In genomic region chr6:30693350-30693991, GRCm38 (mm10) we compare ENCODE assay signal across 8 mouse cellular contexts. TPM values are rescaled to one million over a fixed set of nuclear protein-coding genes. Genes with fewer than 3 reads are reported as not detected.
DNase-seq lines count a peak whose midpoint lies in the region; ATAC-seq and TF ChIP-seq lines count a peak whose summit lies in the region.

Gene Cep41, minus strand, starts transcription at chr6:30693749.

- WGBS in bone marrow, adult 2 months, result 1% methylated on average over 52 of the region's 52 CpGs
- under 1% methylated on average over 52 of the region's 52 CpGs for WGBS in embryonic facial prominence, embryonic 15.5 days
- 2% methylated on average over 49 of the region's 52 CpGs for WGBS in kidney, embryonic 14.5 days
- 1% methylated on average over 52 of the region's 52 CpGs for WGBS in limb, embryonic 15.5 days

- H3K36me3 ChIP-seq in embryonic facial prominence, embryonic 15.5 days, result no peaks in the 10 kb centered on the region
- H3K36me3 ChIP-seq in kidney, embryonic 14.5 days (ENCODE audit: control insufficient read depth, insufficient read depth, low read length), result no peaks in the 10 kb centered on the region
- H3K36me3 ChIP-seq in limb, embryonic 15.5 days, result no peaks in the 10 kb centered on the region

- DNase-seq in 416B (ENCODE audit: low read depth), result peak; percentile 97
- DNase-seq in heart, adult 9 months (ENCODE audit: low spot score in 2 of 2), result peak; percentile 96 to 97
- peak; percentile 78 to 89 for DNase-seq in monocyte, adult 2 months (ENCODE audit: low read depth in 1 of 2, low spot score in 2 of 2)
- peak; percentile 88 to 90 for DNase-seq in spleen, postnatal 36 days (ENCODE audit: low spot score in 2 of 2)

- H3K27me3 ChIP-seq in embryonic facial prominence, embryonic 15.5 days, result no peaks in the 10 kb centered on the region
- H3K27me3 ChIP-seq in kidney, embryonic 14.5 days (ENCODE audit: control insufficient read depth, insufficient read depth, low read length), result no peaks in the 10 kb centered on the region
- no peaks in the 10 kb centered on the region for H3K27me3 ChIP-seq in limb, embryonic 15.5 days

- peak; percentile 39; the same call in 1 of the 2 replicates for TF ChIP-seq POLR2A in bone marrow, adult 2 months (IDR thresholded peaks at IDR 0.05; ENCODE audit: borderline replicate concordance, control insufficient read depth, low read depth, low read length)

- peak within 1 kb of the TSS; percentile 78 for H3K27ac ChIP-seq in bone marrow, adult 2 months (ENCODE audit: control insufficient read depth, insufficient read depth, low read depth, low read length, poor library complexity)
- peak within 1 kb of the TSS; percentile 95 for H3K27ac ChIP-seq in embryonic facial prominence, embryonic 15.5 days (replicated peaks)
- H3K27ac ChIP-seq in kidney, embryonic 14.5 days (ENCODE audit: low read depth, low read length), result peak within 1 kb of the TSS; percentile 79
- H3K27ac ChIP-seq in limb, embryonic 15.5 days, result peak within 1 kb of the TSS; percentile 94

- peak within 1 kb of the TSS; percentile 98 for H3K4me3 ChIP-seq in bone marrow, adult 2 months (replicated peaks; ENCODE audit: control insufficient read depth, low read depth, low read length)
- H3K4me3 ChIP-seq in embryonic facial prominence, embryonic 15.5 days (replicated peaks), result peak within 1 kb of the TSS; percentile 64
- H3K4me3 ChIP-seq in kidney, embryonic 14.5 days (ENCODE audit: low read length), result peak within 1 kb of the TSS; percentile 39
- peak within 1 kb of the TSS; percentile 55 for H3K4me3 ChIP-seq in limb, embryonic 15.5 days

- no peak for TF ChIP-seq CTCF in bone marrow, adult 2 months (IDR thresholded peaks at IDR 0.05; ENCODE audit: control insufficient read depth, insufficient read depth, low read length)

- no peaks in the 10 kb centered on the region; the same call in 1 of the 2 replicates for H3K4me1 ChIP-seq in bone marrow, adult 2 months (ENCODE audit: control insufficient read depth, insufficient read depth, low read length)
- H3K4me1 ChIP-seq in embryonic facial prominence, embryonic 15.5 days, result peaks cover 16% of the 10 kb centered on the region; the same call in 1 of the 2 replicates
- H3K4me1 ChIP-seq in kidney, embryonic 14.5 days (ENCODE audit: control insufficient read depth, insufficient read depth, low read length), result peaks cover 3% of the 10 kb centered on the region; the same call in 1 of the 2 replicates
- peaks cover 16% of the 10 kb centered on the region for H3K4me1 ChIP-seq in limb, embryonic 15.5 days

- ATAC-seq in embryonic facial prominence, embryonic 15.5 days (ENCODE audit: insufficient number of reproducible peaks, low FRiP score, low TSS enrichment, low read depth), result peak; percentile 98
- peak; percentile 97 for ATAC-seq in kidney, embryonic 14.5 days (ENCODE audit: low FRiP score, low TSS enrichment)
- ATAC-seq in limb, embryonic 15.5 days (ENCODE audit: insufficient number of reproducible peaks, low FRiP score, low TSS enrichment, low read depth), result peak; percentile 97

- H3K9ac ChIP-seq in embryonic facial prominence, embryonic 15.5 days, result peak within 1 kb of the TSS; percentile 71
- H3K9ac ChIP-seq in kidney, embryonic 14.5 days (ENCODE audit: low read depth, low read length), result peak within 1 kb of the TSS; percentile 58
- H3K9ac ChIP-seq in limb, embryonic 15.5 days, result peak within 1 kb of the TSS; percentile 26

- H3K9me3 ChIP-seq in embryonic facial prominence, embryonic 15.5 days (replicated peaks), result no peaks in the 10 kb centered on the region
- H3K9me3 ChIP-seq in kidney, embryonic 14.5 days (ENCODE audit: control insufficient read depth, low read length), result no peaks in the 10 kb centered on the region
- no peaks in the 10 kb centered on the region for H3K9me3 ChIP-seq in limb, embryonic 15.5 days

- peak within 1 kb of the TSS; percentile 66 for H3K4me2 ChIP-seq in embryonic facial prominence, embryonic 15.5 days (replicated peaks)
- H3K4me2 ChIP-seq in kidney, embryonic 14.5 days (replicated peaks; ENCODE audit: low read depth, low read length), result peak within 1 kb of the TSS; percentile 52
- H3K4me2 ChIP-seq in limb, embryonic 15.5 days, result peak within 1 kb of the TSS; percentile 61

RNA-seq across cellular contexts. Expression of gene Cep41, which starts in this region (rescaled TPM):
- 5.4 and 6.5 TPM in 2 replicates for polyA plus RNA-seq in bone marrow, adult 2 months (2011; ENCODE audit: insufficient read depth, insufficient read length, low replicate concordance, missing spikeins)
- polyA plus RNA-seq in embryonic facial prominence, embryonic 15.5 days (2015; fragmentation: Nextera tagmentation; extraction: Ambion mirVana), result 30.9 and 33.1 TPM in 2 replicates
- polyA plus RNA-seq in kidney, embryonic 14.5 days (2014; fragmentation: Nextera tagmentation; extraction: Ambion mirVana), result 31.2 and 31.8 TPM in 2 replicates
- 28.6 and 46.4 TPM in 2 replicates for polyA plus RNA-seq in limb, embryonic 15.5 days (2015; fragmentation: Nextera tagmentation; extraction: Ambion mirVana)

Comparison
In these comparisons a context has a peak if more than half of its experiments do, and no peak if none do; other contexts are left out.
1. Peak in every context shown above with its lines: DNase-seq, ATAC-seq, H3K4me3 ChIP-seq and H3K27ac ChIP-seq.
2. H3K4me3 ChIP-seq: peak in every context shown above with its lines; median percentile 98 in bone marrow, adult 2 months; 64 in embryonic facial prominence, embryonic 15.5 days; 55 in limb, embryonic 15.5 days; 39 in kidney, embryonic 14.5 days.